Mouse (Mus musculus) brain, embryonic 14.5 days (tissue): Measurements from ENCODE around the gene Tbc1d22a.

Experiments
- CTCF ChIP-seq: fragments of 200-500 bp; IDR thresholded peaks from 2 replicates; pipeline ENCODE4 v1.5.1; 2012; ENCODE audit warnings: inconsistent platforms, mild to moderate bottlenecking, moderate library complexity, borderline replicate concordance; ENCODE audit not compliant: insufficient read depth, insufficient read length; ENCODE audit errors: extremely low read depth
- POLR2A ChIP-seq: fragments of 200-500 bp; IDR thresholded peaks from 2 replicates; pipeline ENCODE4 v1.6.1; 2012; ENCODE audit warnings: mild to moderate bottlenecking, inconsistent platforms, borderline replicate concordance; ENCODE audit not compliant: poor library complexity, insufficient read depth, insufficient read length, severe bottlenecking; ENCODE audit errors: extremely low read depth

DNA sequence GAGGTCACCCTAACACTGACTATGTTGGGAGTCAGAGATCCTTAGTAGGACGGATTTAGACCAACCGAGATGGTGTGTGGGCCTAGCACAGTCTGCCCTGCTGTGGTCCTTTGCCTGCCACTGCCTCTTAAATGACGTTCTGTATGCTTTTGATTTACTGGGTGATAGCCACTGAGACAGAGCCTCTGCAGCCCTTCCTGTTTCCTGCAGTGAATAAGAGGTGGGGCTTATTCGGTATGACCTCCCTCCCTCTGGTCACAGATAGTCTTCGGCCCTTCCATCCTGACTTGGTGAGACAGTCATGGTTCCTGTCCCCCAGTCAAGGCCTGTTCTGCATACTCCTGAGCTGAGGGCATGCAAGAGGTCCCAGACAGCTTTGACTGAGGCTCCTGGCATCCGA lies 271.6 kb downstream of the Tbc1d22a start:
- TF ChIP-seq POLR2A (no peak), CTCF (no peak)
